Mouse (Mus musculus): ENCODE measurements around the gene Tom1l1.

- no peak for TF ChIP-seq CTCF (IDR thresholded peaks at IDR 0.05; ENCODE audit: low read depth, low read length)
- no peak for TF ChIP-seq POLR2A (IDR thresholded peaks at IDR 0.05; ENCODE audit: extremely low read depth, insufficient read depth, low read length)
Observed at GRCm38 (mm10) chr11:90634661-90635060, 53.5 kb downstream of the Tom1l1 start.

All from liver, adult 2 months (tissue).